Mouse (Mus musculus) heart, adult 8-10 months (tissue): ENCODE data around the gene Slx. TPM values are rescaled to one million over a fixed set of nuclear protein-coding genes. Genes with fewer than 3 reads are reported as not detected.
"Not testable (repeated sequence)": the region's sequence is repeated elsewhere in the genome, so short reads cannot be mapped to it uniquely, and the experiment has no call there.

Experiments
- DNase-seq: peaks from one replicate; pipeline ENCODE4 v3.0.0; 2022; ENCODE audit warnings: low spot score
- microRNA-seq: library from miRNA; unstranded; fragments of <30 nt; microRNA quantifications from one replicate; pipeline ENCODE4 v1.2.0, GENCODE M21; 2022
- total RNA-seq, 4 experiments: library from RNA; stranded (reverse); gene quantifications; 2 replicates each; pipeline ENCODE4 v1.2.4; 2022

Gene Slx
- not detected for total RNA-seq

- not testable (repeated sequence) for DNase-seq
These were observed at the start of gene Slx for GRCm38 (mm10) chrX:26545465-26545864. TSS of gene Slx (minus strand) at chrX:26545565.

Small RNA genes lying within 50 kb of the gene (microRNA-seq; reads per million reads assigned to microRNA genes)
- not detected for gene Gm27341

Other genes starting within 250 kb of the Slx start
- gene Gm2030, start 235.5 kb downstream of the Slx start, total RNA-seq, result not detected
- not detected for gene Gm14525, start 157.1 kb upstream of the Slx start, total RNA-seq